Mouse (Mus musculus): ENCODE results near the gene Lasp1. TPM values are rescaled to one million over a fixed set of nuclear protein-coding genes. Genes with fewer than 3 reads are reported as not detected.
"Not testable (repeated sequence)": the region's sequence is repeated elsewhere in the genome, so short reads cannot be mapped to it uniquely, and the experiment has no call there.

Gene Lasp1
- polyA plus RNA-seq, 1 experiment from 2014 or later = 77.6 TPM

DNA sequence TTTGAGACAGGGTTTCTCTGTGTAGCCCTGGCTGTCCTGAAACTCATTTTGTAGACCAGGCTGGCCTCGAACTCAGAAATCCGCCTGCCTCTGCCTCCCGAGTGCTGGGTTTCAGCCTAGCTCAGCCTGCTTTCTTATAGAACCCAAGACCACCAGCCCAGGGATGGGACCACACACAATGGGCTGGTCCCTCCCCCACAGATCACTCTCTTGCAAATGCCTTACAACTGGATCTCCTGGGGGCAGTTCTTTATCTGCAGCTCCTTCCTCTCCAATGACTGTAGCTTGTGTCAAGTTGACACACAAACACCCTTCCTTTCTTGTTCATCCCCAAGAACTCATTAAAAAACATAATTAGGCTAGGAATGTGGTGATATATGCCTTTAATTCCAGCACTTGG is 10.8 kb upstream of the Lasp1 start:
- DNase-seq (ENCODE audit: low spot score) (no peak), ATAC-seq (no peak)
- Histone ChIP-seq H3K4me1 (ENCODE audit: control insufficient read depth, insufficient read depth, low read length) (no peaks in the 10 kb centered on the region), H3K36me3 (ENCODE audit: control insufficient read depth, insufficient read depth, low read length) (no peaks in the 10 kb centered on the region), H3K4me2 (ENCODE audit: low read length) (no peak overlapping the region), H3K9me3 (replicated peaks; ENCODE audit: control insufficient read depth, low read length) (no peaks in the 10 kb centered on the region), H3K9ac (ENCODE audit: low read length) (no peak overlapping the region), H3K4me3 (ENCODE audit: low read depth, low read length) (no peak overlapping the region), H3K27me3 (replicated peaks; ENCODE audit: control insufficient read depth, insufficient read depth, low read length) (no peaks in the 10 kb centered on the region), H3K27ac (ENCODE audit: low read depth, low read length) (no peak overlapping the region)
- 87% methylated on average over 3 of the region's 3 CpGs for WGBS

GRCm38 (mm10) chr11:97789727-97790126 is 9.1 kb upstream of the Lasp1 start:
- Histone ChIP-seq H3K4me2 (ENCODE audit: low read length) (no peak overlapping the region), H3K36me3 (ENCODE audit: control insufficient read depth, insufficient read depth, low read length) (no peaks in the 10 kb centered on the region), H3K4me1 (ENCODE audit: control insufficient read depth, insufficient read depth, low read length) (no peaks in the 10 kb centered on the region), H3K9me3 (replicated peaks; ENCODE audit: control insufficient read depth, low read length) (no peaks in the 10 kb centered on the region), H3K27me3 (replicated peaks; ENCODE audit: control insufficient read depth, insufficient read depth, low read length) (no peaks in the 10 kb centered on the region), H3K27ac (ENCODE audit: low read depth, low read length) (no peak overlapping the region), H3K4me3 (ENCODE audit: low read depth, low read length) (no peak overlapping the region), H3K9ac (ENCODE audit: low read length) (no peak overlapping the region)
- no peak for DNase-seq (ENCODE audit: low spot score)
- no peak for ATAC-seq
- 93% methylated on average over 5 of the region's 5 CpGs for WGBS

GRCm38 (mm10) chr11:97790778-97791438 is 7.9 kb upstream of the Lasp1 start:
- 90% methylated on average over 2 of the region's 2 CpGs for WGBS
- not testable (repeated sequence) for H3K36me3 ChIP-seq (ENCODE audit: control insufficient read depth, insufficient read depth, low read length); H3K4me2 ChIP-seq (ENCODE audit: low read length); H3K27me3 ChIP-seq (replicated peaks; ENCODE audit: control insufficient read depth, insufficient read depth, low read length); H3K9me3 ChIP-seq (replicated peaks; ENCODE audit: control insufficient read depth, low read length); DNase-seq (ENCODE audit: low spot score); H3K4me3 ChIP-seq (ENCODE audit: low read depth, low read length); H3K27ac ChIP-seq (ENCODE audit: low read depth, low read length); H3K4me1 ChIP-seq (ENCODE audit: control insufficient read depth, insufficient read depth, low read length); ATAC-seq; H3K9ac ChIP-seq (ENCODE audit: low read length)

DNA sequence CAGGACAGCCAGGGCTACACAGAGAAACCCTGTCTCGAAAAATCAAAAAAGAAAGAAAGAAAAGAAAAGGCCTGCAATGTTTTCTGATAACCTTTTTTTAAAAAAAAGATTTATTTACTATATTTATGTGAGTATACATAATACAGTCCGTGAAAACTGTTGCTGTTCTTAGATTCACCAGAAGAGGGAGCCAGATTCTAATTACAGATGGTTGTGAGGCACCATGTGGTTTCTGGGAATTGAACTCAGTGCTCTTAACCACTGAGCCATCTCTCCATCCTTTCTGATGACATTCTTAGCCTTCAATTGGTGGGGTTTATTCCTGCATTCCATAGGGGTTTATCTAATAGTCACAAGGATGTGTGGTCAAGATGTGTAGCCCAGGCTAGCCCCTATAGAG is 5.6 kb upstream of the Lasp1 start:
- H3K27ac ChIP-seq (ENCODE audit: low read depth, low read length) = no peak overlapping the region

DNA sequence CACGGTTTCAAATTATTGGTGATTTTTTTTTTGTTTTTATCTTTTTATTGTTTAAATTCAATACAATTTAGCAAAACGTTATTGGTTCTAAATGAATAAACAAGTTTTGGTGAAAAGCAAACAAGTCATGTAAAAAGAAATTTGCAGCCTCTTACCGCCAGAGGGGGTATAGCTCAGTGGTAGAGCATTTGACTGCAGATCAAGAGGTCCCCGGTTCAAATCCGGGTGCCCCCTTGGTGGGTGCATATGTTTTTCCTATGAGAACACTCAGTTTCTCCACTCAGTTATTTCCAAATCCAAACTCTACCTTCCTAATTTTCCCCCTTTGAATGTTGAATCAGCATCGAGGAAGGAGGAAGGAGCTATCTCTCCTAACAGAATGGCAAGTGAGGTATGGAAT is 1.9 kb upstream of the Lasp1 start:
- H3K4me2 ChIP-seq (ENCODE audit: low read length) = no peak overlapping the region
- H3K27me3 ChIP-seq (replicated peaks; ENCODE audit: control insufficient read depth, insufficient read depth, low read length) = no peaks in the 10 kb centered on the region
- no peaks in the 10 kb centered on the region for H3K36me3 ChIP-seq (ENCODE audit: control insufficient read depth, insufficient read depth, low read length)
- H3K9ac ChIP-seq (ENCODE audit: low read length) = no peak overlapping the region
- WGBS = 5% methylated on average over 6 of the region's 6 CpGs
- peaks cover 11% of the 10 kb centered on the region for H3K4me1 ChIP-seq (ENCODE audit: control insufficient read depth, insufficient read depth, low read length)
- H3K27ac ChIP-seq (ENCODE audit: low read depth, low read length) = no peak overlapping the region
- H3K4me3 ChIP-seq (ENCODE audit: low read depth, low read length) = no peak overlapping the region
- peak; percentile 69 for DNase-seq (ENCODE audit: low spot score)
- no peak for ATAC-seq
- no peaks in the 10 kb centered on the region for H3K9me3 ChIP-seq (replicated peaks; ENCODE audit: control insufficient read depth, low read length)

More for the DNA sequence above, 5.6 kb upstream of the Lasp1 start:
- no peaks in the 10 kb centered on the region for H3K27me3 ChIP-seq (replicated peaks; ENCODE audit: control insufficient read depth, insufficient read depth, low read length)
- no peak overlapping the region for H3K4me3 ChIP-seq (ENCODE audit: low read depth, low read length)
- H3K4me2 ChIP-seq (ENCODE audit: low read length) = no peak overlapping the region
- peak; percentile 76 for DNase-seq (ENCODE audit: low spot score)
- H3K36me3 ChIP-seq (ENCODE audit: control insufficient read depth, insufficient read depth, low read length) = no peaks in the 10 kb centered on the region
- ATAC-seq = no peak
- WGBS = 6% methylated on average over 2 of the region's 2 CpGs
- H3K9me3 ChIP-seq (replicated peaks; ENCODE audit: control insufficient read depth, low read length) = no peaks in the 10 kb centered on the region
- no peaks in the 10 kb centered on the region for H3K4me1 ChIP-seq (ENCODE audit: control insufficient read depth, insufficient read depth, low read length)
- H3K9ac ChIP-seq (ENCODE audit: low read length) = no peak overlapping the region

DNA sequence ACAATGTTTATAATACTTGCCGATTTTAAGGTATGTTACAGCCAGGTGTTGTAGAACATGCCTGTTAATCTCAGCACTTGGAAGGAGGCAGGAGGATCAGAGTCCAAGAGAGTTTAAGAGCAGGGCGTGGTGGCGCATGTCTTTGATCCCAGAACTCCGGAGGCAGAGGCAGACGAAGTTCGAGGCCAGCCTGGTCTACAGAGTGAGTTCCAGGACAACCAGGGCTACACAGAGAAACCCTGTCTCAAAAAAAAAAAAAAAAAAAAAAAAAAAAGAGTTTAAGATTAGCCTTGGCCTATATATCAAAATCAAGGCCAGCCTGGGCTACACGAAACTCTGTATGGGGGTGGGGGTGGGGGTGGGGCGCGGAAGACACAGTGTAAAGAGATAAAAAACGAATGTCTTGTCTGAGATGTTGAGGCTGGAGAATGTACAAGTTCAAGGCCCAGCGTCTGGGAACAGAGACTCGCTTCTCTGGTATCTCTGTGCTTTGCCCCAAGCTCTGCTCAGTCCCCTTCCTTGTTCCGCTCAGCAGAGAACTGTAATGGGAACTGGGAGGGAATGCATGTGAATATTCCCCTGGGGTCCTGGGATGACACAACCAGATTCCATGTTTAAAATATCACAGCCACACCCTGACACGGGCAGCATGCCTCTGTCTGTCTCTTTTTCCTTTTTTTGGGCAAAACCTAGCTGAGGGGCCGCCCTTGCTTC is 1.3 kb upstream of the Lasp1 start:
- H3K9ac ChIP-seq (ENCODE audit: low read length) = no peak overlapping the region
- DNase-seq (ENCODE audit: low spot score) (no peak), ATAC-seq (no peak)
- 60% methylated on average over 15 of the region's 15 CpGs for WGBS
- H3K36me3 ChIP-seq (ENCODE audit: control insufficient read depth, insufficient read depth, low read length) = no peaks in the 10 kb centered on the region
- no peaks in the 10 kb centered on the region for H3K9me3 ChIP-seq (replicated peaks; ENCODE audit: control insufficient read depth, low read length)
- H3K27me3 ChIP-seq (replicated peaks; ENCODE audit: control insufficient read depth, insufficient read depth, low read length) = no peaks in the 10 kb centered on the region
- H3K4me1 ChIP-seq (ENCODE audit: control insufficient read depth, insufficient read depth, low read length) = peaks cover 17% of the 10 kb centered on the region
- H3K4me3 ChIP-seq (ENCODE audit: low read depth, low read length) = no peak overlapping the region
- no peak overlapping the region for H3K4me2 ChIP-seq (ENCODE audit: low read length)
- H3K27ac ChIP-seq (ENCODE audit: low read depth, low read length) = no peak overlapping the region

- no peak overlapping the region for H3K27ac ChIP-seq (ENCODE audit: low read depth, low read length)
- 29% methylated on average over 8 of the region's 8 CpGs for WGBS
These were observed 741 bp upstream of the Lasp1 start for GRCm38 (mm10) chr11:97798083-97798435.

DNA sequence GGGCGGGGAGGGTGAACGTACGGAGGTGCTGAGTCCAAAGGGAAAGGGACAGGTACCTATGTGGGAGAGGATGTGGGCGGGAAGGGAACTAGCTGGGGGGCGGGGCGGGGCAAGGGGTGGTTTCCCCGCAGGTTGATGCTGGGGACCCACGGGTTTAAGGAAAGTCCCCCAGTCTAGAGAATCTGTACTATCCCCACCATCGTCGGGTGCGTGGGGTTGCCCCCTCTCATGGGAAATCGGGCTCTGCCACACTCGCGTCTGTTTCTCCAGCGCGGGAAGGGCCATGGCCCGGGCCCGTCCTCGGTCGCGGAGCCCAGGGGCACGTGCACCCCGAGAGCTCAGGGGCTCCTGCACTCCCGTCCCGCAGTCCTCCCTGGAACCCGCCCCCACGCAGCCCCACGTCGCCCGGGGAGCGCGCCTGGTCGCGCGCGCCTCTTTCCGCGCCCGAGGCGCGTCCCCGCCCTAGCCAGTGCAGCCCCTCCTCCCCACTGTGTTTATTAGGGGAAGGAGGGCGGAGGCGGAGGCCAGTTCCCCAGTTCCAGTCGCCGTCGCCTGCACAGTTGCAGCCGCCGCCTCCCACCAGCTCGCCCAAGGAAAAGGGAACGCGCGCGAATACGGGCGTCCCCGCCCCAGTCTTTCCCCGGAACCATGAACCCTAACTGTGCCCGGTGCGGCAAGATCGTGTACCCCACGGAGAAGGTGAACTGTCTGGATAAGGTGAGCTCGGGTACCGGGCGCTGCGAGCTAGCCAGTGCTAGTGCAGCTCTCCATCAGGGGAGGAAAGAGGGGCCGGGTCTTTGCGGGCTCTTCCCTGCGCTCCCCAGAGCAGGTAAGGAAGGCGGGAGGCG is 570 bp downstream of the Lasp1 start:
- H3K27ac ChIP-seq (ENCODE audit: low read depth, low read length) = peak overlapping the region; percentile 95
- peak; percentile 85 for ATAC-seq
- peak overlapping the region; percentile 88 for H3K4me2 ChIP-seq (ENCODE audit: low read length)
- H3K4me1 ChIP-seq (ENCODE audit: control insufficient read depth, insufficient read depth, low read length) = peaks cover 20% of the 10 kb centered on the region
- no peaks in the 10 kb centered on the region for H3K27me3 ChIP-seq (replicated peaks; ENCODE audit: control insufficient read depth, insufficient read depth, low read length)
- H3K9ac ChIP-seq (ENCODE audit: low read length) = peak overlapping the region; percentile 96
- H3K4me3 ChIP-seq (ENCODE audit: low read depth, low read length) = peak overlapping the region; percentile 98
- H3K36me3 ChIP-seq (ENCODE audit: control insufficient read depth, insufficient read depth, low read length) = no peaks in the 10 kb centered on the region
- WGBS = under 1% methylated on average over 71 of the region's 71 CpGs
- peak; percentile 89 for DNase-seq (ENCODE audit: low spot score)
- H3K9me3 ChIP-seq (replicated peaks; ENCODE audit: control insufficient read depth, low read length) = no peaks in the 10 kb centered on the region

More at GRCm38 (mm10) chr11:97798083-97798435, 741 bp upstream of the Lasp1 start:
- Histone ChIP-seq H3K9ac (ENCODE audit: low read length) (no peak overlapping the region), H3K4me3 (ENCODE audit: low read depth, low read length) (0 out of 2 replicates have a peak overlapping the region, but pooled peaks have one; percentile 98), H3K4me1 (ENCODE audit: control insufficient read depth, insufficient read depth, low read length) (peaks cover 18% of the 10 kb centered on the region), H3K36me3 (ENCODE audit: control insufficient read depth, insufficient read depth, low read length) (no peaks in the 10 kb centered on the region), H3K27me3 (replicated peaks; ENCODE audit: control insufficient read depth, insufficient read depth, low read length) (no peaks in the 10 kb centered on the region), H3K9me3 (replicated peaks; ENCODE audit: control insufficient read depth, low read length) (no peaks in the 10 kb centered on the region), H3K4me2 (ENCODE audit: low read length) (no peak overlapping the region)
- DNase-seq (ENCODE audit: low spot score) = no peak
- ATAC-seq = no peak

All from forebrain, embryonic 14.5 days (tissue).